Mouse (Mus musculus) lung, embryonic 15.5 days (tissue): Measurements from ENCODE around the gene Crlf1. TPM values are rescaled to one million over a fixed set of nuclear protein-coding genes. Genes with fewer than 3 reads are reported as not detected.

Experiments used
- ATAC-seq: fragments of 200-750 bp; cut with Nextera tagmentation; 2 replicates; pipeline ENCODE4 v1.8.0; 2017; ENCODE audit warnings: moderate number of reproducible peaks, borderline replicate concordance; ENCODE audit not compliant: low FRiP score, low TSS enrichment; ENCODE audit errors: extremely low read depth
- H3K27ac ChIP-seq: fragments of 300-500 bp; sonication (generic); 2 replicates; pipeline ENCODE4 v1.5.1; 2015; ENCODE audit warnings: moderate library complexity, mild to moderate bottlenecking, inconsistent platforms
- H3K27me3 ChIP-seq: fragments of 300-500 bp; sonication (generic); 2 replicates; pipeline ENCODE4 v1.6.1; 2015; ENCODE audit warnings: inconsistent platforms
- H3K36me3 ChIP-seq: fragments of 300-500 bp; sonication (generic); 2 replicates; pipeline ENCODE4 v1.6.1; 2015; ENCODE audit warnings: inconsistent platforms
- H3K4me1 ChIP-seq: fragments of 300-500 bp; sonication (generic); 2 replicates; pipeline ENCODE4 v1.6.1; 2015; ENCODE audit warnings: inconsistent platforms
- H3K4me2 ChIP-seq: fragments of 300-500 bp; sonication (generic); 2 replicates; pipeline ENCODE4 v1.6.1; 2015; ENCODE audit warnings: inconsistent platforms, mild to moderate bottlenecking, moderate library complexity
- H3K4me3 ChIP-seq: fragments of 300-500 bp; sonication (generic); 2 replicates; pipeline ENCODE4 v1.5.1; 2015; ENCODE audit warnings: mild to moderate bottlenecking, inconsistent platforms
- H3K9ac ChIP-seq: fragments of 300-500 bp; sonication (generic); 2 replicates; pipeline ENCODE4 v1.6.1; 2015; ENCODE audit warnings: inconsistent platforms
- H3K9me3 ChIP-seq: fragments of 300-500 bp; sonication (generic); 2 replicates; pipeline ENCODE4 v1.6.1; 2016; ENCODE audit warnings: inconsistent platforms
- whole genome bisulfite sequencing: fragments of 180-500 bp; shearing (Covaris S2); methylation state at CpG from one replicate; pipeline ENCODE4 v1.1.7; 2015; 5-methylcytosine and 5-hydroxymethylcytosine counted together
- polyA plus RNA-seq: library from polyadenylated mRNA; unstranded; fragments of >200 nt; fragmentation: Nextera tagmentation; extraction: Ambion mirVana; gene quantifications from 2 replicates; pipeline ENCODE4 v1.2.1, GENCODE M21; 2015

Gene Crlf1
- 181 and 186 TPM in 2 replicates for polyA plus RNA-seq

DNA sequence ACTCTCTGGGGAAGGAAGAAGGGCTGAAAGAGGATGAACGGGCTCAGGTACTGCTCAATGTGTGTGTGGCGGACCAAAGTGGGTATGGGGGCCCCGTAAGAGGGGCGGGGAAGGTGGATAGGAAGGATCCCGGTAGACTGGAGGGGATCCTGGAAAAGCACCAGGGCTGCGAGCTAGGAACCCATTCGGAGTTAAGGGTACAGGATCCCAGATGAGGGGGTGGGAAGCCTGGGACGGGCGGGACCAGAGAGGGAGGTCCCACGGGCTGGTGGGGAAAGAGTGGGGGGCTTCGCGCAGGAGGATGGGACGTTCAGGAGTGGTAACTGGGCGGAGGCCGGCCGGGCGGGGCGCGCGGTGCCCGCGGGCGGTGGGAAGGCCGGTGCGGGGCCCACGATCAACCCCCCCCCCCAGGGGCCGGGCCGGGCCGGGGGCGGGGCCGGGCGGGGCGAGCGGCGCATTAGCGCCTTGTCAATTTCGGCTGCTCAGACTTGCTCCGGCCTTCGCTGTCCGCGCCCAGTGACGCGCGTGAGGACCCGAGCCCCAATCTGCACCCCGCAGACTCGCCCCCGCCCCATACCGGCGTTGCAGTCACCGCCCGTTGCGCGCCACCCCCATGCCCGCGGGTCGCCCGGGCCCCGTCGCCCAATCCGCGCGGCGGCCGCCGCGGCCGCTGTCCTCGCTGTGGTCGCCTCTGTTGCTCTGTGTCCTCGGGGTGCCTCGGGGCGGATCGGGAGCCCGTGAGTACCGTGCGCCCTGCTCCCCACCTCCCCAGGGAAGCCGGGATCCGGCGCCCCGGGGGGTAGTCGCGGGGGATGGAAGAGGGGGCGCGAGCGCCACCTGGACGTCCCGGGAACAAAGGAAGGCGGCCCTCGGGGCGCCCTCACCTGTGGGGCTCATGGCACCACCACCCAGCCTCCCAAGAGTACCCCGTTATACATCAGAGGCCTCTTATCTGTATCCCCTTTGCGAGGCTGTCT, at the start of gene Crlf1:
Crlf1 (plus strand) TSS at position 495 of the 977 bp plus-strand sequence.
- H3K4me1 ChIP-seq, result peaks cover 68% of the 10 kb centered on the region

DNA sequence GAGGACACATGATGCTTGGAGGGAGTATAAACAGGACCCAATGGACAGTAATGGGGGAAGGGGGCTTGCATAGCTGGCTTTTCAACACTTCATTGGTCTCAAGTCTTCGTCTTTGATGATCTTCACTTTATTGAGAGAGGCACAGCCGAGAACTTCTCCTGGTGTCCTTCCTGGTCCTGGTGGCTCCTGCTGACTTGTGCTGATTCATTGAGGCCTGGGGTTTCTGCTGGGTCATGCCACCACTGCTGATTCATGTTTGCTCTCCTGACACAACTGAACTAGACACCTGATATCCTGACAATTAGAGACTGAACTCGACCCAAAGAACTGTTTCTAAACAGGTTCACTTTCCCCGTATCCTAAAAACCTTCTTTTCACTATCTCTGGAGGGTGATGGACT, 49.6 kb upstream of the Crlf1 start:
- H3K9me3 ChIP-seq, result no peaks in the 10 kb centered on the region
- no peaks in the 10 kb centered on the region for H3K36me3 ChIP-seq
- 72% methylated on average over 4 of the region's 4 CpGs for WGBS
- ATAC-seq, result no peak
- no peak overlapping the region for H3K4me3 ChIP-seq
- no peak overlapping the region for H3K4me2 ChIP-seq
- no peak overlapping the region for H3K27ac ChIP-seq
- H3K9ac ChIP-seq, result no peak overlapping the region
- H3K27me3 ChIP-seq, result no peaks in the 10 kb centered on the region
- peaks cover 23% of the 10 kb centered on the region for H3K4me1 ChIP-seq

More for the DNA sequence above, at the start of gene Crlf1:
- Histone ChIP-seq H3K4me2 (peak within 1 kb of the TSS; percentile 82), H3K27me3 (peaks cover 97% of the 10 kb centered on the region), H3K36me3 (no peaks in the 10 kb centered on the region), H3K9ac (peak within 1 kb of the TSS; percentile 63), H3K27ac (peak within 1 kb of the TSS; percentile 97), H3K4me3 (peak within 1 kb of the TSS; percentile 54), H3K9me3 (no peaks in the 10 kb centered on the region)
- peak; percentile 16; the same call in 1 of the 2 replicates for ATAC-seq
- under 1% methylated on average over 53 of the region's 93 CpGs for WGBS

DNA sequence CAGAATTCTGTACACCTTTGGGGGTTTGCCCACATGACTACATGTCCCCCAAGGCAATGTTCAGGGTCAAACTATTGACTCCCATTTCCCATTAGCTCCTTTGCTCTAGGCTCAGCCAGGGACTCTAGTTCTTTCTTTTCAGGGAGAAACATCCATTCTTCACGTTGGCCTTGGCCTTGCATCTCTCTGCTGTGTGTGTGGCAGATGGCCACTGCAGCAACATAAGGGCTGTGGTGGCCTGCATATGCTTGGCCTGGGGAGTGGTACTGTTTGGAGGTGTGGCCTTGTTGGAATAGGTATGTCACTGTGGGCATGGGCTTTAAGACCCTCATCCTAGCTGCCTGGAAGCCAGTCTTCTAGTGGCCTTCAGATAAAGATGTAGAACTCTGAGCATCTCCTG, 47.0 kb upstream of the Crlf1 start:
- no peak for ATAC-seq
- no peak overlapping the region for H3K9ac ChIP-seq
- H3K9me3 ChIP-seq, result no peaks in the 10 kb centered on the region
- H3K4me2 ChIP-seq, result no peak overlapping the region
- no peak overlapping the region for H3K4me3 ChIP-seq
- H3K27ac ChIP-seq, result no peak overlapping the region
- peaks cover 20% of the 10 kb centered on the region for H3K4me1 ChIP-seq
- H3K36me3 ChIP-seq, result peaks cover 11% of the 10 kb centered on the region
- no peaks in the 10 kb centered on the region for H3K27me3 ChIP-seq
- WGBS, result 54% methylated on average over 1 of the region's 1 CpGs

DNA sequence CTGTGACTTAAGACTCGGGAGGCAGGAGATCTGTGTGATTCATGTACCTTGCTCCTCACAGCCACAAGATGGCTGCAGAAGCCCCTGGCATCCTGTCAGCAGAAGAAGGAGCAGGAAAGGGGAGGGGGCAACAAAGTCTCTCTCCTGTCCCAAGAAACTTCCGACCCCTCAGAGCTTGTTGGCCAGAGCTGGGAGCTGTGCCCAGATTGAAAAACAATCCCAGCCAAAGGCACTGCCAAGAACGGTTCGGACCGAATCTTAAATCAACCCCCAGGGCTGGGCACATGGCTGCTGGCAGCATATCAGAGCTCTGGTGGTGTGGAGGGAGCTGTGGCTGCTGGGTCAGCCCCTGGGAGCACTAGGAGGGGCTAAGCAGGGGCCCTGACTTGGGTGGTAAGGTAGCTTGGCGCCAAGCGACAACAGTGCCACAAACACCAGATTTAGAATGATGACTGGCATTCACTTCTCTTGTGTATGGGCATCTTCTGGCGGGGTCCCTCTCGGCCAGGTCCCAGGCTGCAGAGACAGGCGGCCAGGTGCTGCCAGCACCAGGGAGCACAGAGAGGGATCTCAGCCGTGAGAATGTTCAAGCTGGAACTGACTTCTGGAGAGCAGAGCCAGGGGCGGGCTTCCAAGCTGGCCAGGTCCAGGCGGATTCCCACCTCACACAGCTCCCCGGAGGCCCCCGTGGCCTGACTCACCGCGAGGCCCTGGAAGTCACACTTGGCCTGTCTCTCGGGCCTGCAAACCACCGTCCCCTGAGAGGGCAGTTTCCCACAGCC, 45.1 kb upstream of the Crlf1 start:
- no peaks in the 10 kb centered on the region for H3K27me3 ChIP-seq
- WGBS, result 57% methylated on average over 17 of the region's 19 CpGs
- H3K27ac ChIP-seq, result peak overlapping the region; percentile 47; the same call in 1 of the 2 replicates

DNA sequence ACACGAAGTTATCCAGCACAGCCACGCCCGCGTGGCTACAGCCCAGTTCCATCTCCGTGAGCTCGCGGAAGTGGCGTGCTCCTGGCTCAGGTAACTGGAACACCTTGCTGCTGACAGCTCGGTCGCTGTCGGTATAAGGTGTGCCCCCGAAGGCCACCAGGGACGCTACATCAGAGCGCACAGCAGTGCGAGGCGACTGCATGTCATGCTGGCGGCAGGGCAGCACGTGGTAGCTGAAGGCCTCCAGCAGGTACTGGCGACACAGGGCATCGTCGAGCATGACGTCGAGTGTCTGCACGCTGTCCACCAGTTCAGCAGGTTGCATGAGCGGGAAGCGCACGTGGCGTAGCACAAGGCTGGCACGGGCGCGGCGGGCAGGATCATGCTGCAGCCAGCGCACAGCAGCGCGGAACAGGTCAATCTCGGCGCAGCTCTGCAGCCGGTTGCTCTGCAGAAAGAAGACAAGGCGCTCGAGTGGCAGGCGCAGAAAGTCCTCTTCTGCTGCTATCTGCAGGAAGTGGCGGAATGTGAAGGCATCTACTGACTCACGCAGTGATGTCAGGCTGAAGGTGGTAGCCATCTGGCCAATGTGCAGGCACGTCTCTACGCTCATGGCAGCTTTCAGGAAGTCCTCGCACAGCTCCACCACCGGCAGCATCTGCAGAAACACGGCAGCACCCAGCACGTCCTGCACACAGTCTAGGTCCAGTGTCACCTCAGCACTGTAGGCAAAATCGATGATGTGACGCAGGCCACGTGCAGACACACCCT, 40.6 kb upstream of the Crlf1 start:
- ATAC-seq, result no peak
- no peaks in the 10 kb centered on the region for H3K9me3 ChIP-seq
- H3K4me2 ChIP-seq, result no peak overlapping the region
- no peak overlapping the region for H3K9ac ChIP-seq
- H3K4me3 ChIP-seq, result no peak overlapping the region
- H3K4me1 ChIP-seq, result peaks cover 20% of the 10 kb centered on the region
- H3K27me3 ChIP-seq, result no peaks in the 10 kb centered on the region
- 60% methylated on average over 52 of the region's 52 CpGs for WGBS
- no peak overlapping the region for H3K27ac ChIP-seq
- H3K36me3 ChIP-seq, result peaks cover 27% of the 10 kb centered on the region

More for the DNA sequence above, 45.1 kb upstream of the Crlf1 start:
- Histone ChIP-seq H3K36me3 (peaks cover 27% of the 10 kb centered on the region), H3K4me2 (no peak overlapping the region), H3K9me3 (no peaks in the 10 kb centered on the region), H3K9ac (no peak overlapping the region), H3K4me3 (no peak overlapping the region), H3K4me1 (peaks cover 20% of the 10 kb centered on the region)
- ATAC-seq, result no peak

DNA sequence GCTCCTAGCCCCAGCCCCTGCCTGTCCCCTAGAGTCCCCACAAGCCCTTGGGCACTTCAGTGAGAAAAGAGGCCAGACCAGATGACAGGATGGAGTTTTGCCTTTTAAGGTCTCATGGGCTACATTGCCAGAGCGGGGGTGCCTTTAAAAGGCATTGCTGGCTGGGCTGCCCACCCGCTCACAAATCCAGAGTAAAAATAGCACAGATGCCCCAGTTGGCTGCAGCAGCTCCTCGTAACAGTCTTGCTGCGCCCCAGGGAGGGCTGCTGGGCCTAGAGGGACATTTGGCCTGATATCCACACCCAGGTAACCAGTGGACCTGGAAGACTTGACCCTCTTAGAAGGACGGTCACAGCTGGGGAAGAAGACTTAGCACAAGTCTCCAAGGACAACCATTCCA, 39.1 kb upstream of the Crlf1 start:
- Histone ChIP-seq H3K4me3 (no peak overlapping the region), H3K36me3 (peaks cover 27% of the 10 kb centered on the region), H3K9ac (no peak overlapping the region), H3K4me1 (peaks cover 7% of the 10 kb centered on the region; the same call in 1 of the 2 replicates), H3K9me3 (no peaks in the 10 kb centered on the region), H3K27ac (peak overlapping the region; percentile 47), H3K4me2 (no peak overlapping the region), H3K27me3 (no peaks in the 10 kb centered on the region)
- no peak for ATAC-seq
- 75% methylated on average over 5 of the region's 5 CpGs for WGBS

DNA sequence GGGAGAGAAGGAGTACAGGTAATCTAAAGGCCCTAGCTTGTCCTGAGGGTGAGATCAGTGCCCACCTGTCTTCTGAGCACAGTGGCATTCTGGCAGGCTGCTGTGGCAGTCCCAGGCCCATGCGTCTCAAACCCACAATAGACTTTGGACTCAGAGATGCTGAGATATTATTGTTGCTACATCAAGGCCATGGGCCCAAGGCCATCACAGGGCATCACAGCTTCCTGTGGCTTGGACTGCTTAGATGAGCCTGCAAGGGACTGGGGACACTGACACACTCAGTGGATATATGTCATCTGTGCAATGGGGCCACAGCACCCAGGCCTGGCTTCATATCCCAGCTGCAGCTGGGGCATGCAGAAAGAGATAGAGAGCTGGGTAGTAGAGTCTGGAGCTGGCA, 36.0 kb upstream of the Crlf1 start:
- H3K27ac ChIP-seq, result no peak overlapping the region
- peaks cover 11% of the 10 kb centered on the region for H3K36me3 ChIP-seq
- WGBS, result 83% methylated on average over 1 of the region's 1 CpGs
- H3K27me3 ChIP-seq, result no peaks in the 10 kb centered on the region
- no peak overlapping the region for H3K4me2 ChIP-seq
- no peak for ATAC-seq
- H3K9ac ChIP-seq, result no peak overlapping the region
- H3K9me3 ChIP-seq, result no peaks in the 10 kb centered on the region
- H3K4me1 ChIP-seq, result no peaks in the 10 kb centered on the region
- no peak overlapping the region for H3K4me3 ChIP-seq

DNA sequence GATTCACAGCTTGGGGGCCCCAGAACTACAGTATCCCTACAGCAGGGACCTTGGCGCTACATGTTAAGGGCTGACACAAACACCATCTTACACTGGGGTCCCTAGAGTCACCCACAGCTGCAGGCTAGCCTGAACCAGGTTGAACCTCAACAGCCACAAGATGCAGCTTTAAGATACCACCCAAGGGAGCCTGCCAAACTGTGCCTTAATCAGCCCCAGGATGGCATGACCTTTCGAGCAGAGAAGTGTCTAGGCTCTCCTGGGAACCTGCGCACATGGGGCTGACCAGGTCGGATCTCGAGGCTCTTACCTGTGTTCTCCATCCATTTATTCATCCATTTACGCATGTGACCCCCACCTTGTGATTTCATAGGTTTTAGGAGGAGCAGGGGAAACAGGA, 35.1 kb upstream of the Crlf1 start:
- no peak for ATAC-seq
- Histone ChIP-seq H3K36me3 (0 out of 2 replicates have a peak, but pooled peaks cover 6% of the 10 kb centered on the region), H3K9ac (no peak overlapping the region), H3K27ac (no peak overlapping the region), H3K9me3 (no peaks in the 10 kb centered on the region), H3K27me3 (no peaks in the 10 kb centered on the region), H3K4me2 (no peak overlapping the region), H3K4me3 (no peak overlapping the region), H3K4me1 (no peaks in the 10 kb centered on the region)
- WGBS, result 83% methylated on average over 6 of the region's 6 CpGs

DNA sequence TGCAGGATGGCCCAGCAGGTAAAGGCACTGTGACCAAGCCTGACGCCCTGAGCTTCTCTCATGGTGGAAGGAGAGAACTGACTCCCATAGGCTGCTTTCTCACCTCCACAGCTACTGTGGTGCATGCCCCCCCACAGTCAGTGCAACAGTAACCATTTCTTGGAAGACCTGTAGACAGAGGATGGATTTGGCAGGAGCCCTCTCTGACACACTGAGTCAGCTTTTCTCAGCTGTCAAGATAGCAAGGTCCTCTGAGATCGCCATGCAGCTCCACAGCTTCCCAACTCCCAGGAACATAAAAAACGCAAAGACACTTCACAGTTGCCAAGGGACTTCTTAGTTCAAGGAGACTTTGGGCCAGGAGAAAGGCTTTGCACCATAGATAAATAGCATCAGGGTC, 34.5 kb upstream of the Crlf1 start:
- Histone ChIP-seq H3K4me3 (no peak overlapping the region), H3K9ac (no peak overlapping the region), H3K4me2 (no peak overlapping the region), H3K9me3 (no peaks in the 10 kb centered on the region), H3K36me3 (0 out of 2 replicates have a peak, but pooled peaks cover 6% of the 10 kb centered on the region), H3K27me3 (no peaks in the 10 kb centered on the region), H3K27ac (no peak overlapping the region), H3K4me1 (no peaks in the 10 kb centered on the region)
- no peak for ATAC-seq
- WGBS, result 74% methylated on average over 3 of the region's 3 CpGs

DNA sequence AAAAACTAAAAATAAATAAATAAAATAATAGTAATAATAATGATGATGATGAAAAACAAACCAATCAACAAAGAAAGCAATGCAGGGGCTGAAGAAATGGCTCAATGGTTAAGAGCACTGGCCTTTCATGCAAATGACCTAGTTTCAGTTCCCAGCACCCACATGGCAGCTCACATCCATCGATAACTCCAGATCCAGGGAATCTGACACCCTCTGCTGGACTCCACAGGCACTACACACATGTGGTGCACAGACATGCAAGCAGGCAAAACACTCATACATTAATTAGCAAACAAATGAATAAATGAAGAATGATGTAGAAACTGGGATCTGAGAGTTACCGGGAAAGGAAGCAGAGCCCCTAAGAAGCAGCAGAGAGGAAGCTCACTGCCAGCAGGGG, 33.3 kb upstream of the Crlf1 start:
- Histone ChIP-seq H3K4me3 (no peak overlapping the region), H3K4me1 (no peaks in the 10 kb centered on the region), H3K27ac (no peak overlapping the region), H3K9ac (no peak overlapping the region), H3K4me2 (no peak overlapping the region), H3K36me3 (0 out of 2 replicates have a peak, but pooled peaks cover 6% of the 10 kb centered on the region), H3K9me3 (no peaks in the 10 kb centered on the region), H3K27me3 (no peaks in the 10 kb centered on the region)
- 91% methylated on average over 2 of the region's 2 CpGs for WGBS
- no peak for ATAC-seq

DNA sequence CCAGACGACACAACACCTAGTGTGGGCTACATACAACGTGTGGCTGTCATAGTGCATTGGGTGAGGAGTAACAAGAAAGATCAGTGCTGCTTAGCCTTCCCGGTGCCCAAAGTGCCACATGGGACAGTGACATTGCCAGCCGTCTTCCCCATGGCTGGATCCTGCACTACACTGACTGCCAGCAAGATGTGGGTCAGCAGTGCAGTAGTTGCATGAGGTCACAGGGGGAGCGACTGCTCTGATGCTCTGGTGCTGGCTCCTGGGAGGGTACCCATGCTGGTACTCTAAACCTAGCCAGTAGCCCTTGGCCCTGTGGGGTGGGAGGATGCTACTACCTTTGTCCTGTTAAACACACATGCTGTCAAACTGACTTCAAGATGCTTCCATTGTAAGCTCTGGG, 32.8 kb upstream of the Crlf1 start:
- Histone ChIP-seq H3K9ac (no peak overlapping the region), H3K27me3 (no peaks in the 10 kb centered on the region), H3K9me3 (no peaks in the 10 kb centered on the region), H3K4me2 (no peak overlapping the region), H3K4me3 (no peak overlapping the region), H3K4me1 (no peaks in the 10 kb centered on the region), H3K27ac (no peak overlapping the region), H3K36me3 (0 out of 2 replicates have a peak, but pooled peaks cover 6% of the 10 kb centered on the region)
- no peak for ATAC-seq
- 86% methylated on average over 5 of the region's 5 CpGs for WGBS
